In the genomic region with DNA sequence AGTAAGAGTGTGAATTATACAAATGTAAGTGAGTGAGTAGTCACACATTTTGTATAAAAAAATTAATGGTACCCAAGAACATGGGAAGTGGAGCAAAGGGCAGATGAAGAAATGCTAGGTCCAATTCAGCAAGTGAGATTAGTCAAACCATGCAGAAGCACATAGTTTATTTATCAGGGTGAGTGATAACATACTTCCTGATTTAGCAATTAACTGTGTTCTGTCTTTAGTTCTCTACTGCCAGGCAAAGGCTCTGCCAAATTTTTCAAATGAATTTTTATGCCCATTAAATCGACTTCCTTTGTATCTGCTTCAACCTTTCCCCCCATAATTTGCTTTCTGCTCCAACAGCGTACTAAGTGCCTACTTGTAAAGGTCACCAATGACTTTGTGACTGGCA, we compare ENCODE assay signal across 16 mouse cellular contexts.
"Had no signal": no experiment of that assay in that cellular context is flagged by ENCODE, and none has a peak within 500 bp of the region (broad histone marks: within the 10 kb centered on the region; RNA-seq: fewer than 3 reads in every experiment).

No protein-coding gene starts in this region.

- H3K27me3 ChIP-seq: neural tube, embryonic 13.5 days; neural tube, embryonic 15.5 days; stomach, embryonic 15.5 days had no signal

- H3K4me1 ChIP-seq: neural tube, embryonic 15.5 days; stomach, embryonic 15.5 days had no signal

- H3K36me3 ChIP-seq: neural tube, embryonic 13.5 days; neural tube, embryonic 15.5 days; stomach, embryonic 15.5 days had no signal

- H3K9me3 ChIP-seq: neural tube, embryonic 13.5 days; neural tube, embryonic 15.5 days; stomach, embryonic 15.5 days had no signal

- DNase-seq: retina, postnatal 1 day; right cerebral cortex, adult 18-20 months; right cerebral cortex, postnatal 14 days; right cerebral cortex, postnatal 25 days; right cerebral cortex, postnatal 4 days; spleen, adult 18-20 months; thymus, adult 18-20 months; thymus, adult 2 months; thymus, postnatal 14 days; thymus, postnatal 25 days; thymus, postnatal 36 days; thymus, postnatal 4 days had no signal

- H3K27ac ChIP-seq: neural tube, embryonic 13.5 days; neural tube, embryonic 15.5 days; stomach, embryonic 15.5 days; stomach, postnatal 0 days had no signal

- H3K4me3 ChIP-seq: neural tube, embryonic 13.5 days; neural tube, embryonic 15.5 days; stomach, embryonic 15.5 days had no signal

- H3K4me2 ChIP-seq: neural tube, embryonic 13.5 days; neural tube, embryonic 15.5 days; stomach, embryonic 15.5 days had no signal

- H3K9ac ChIP-seq: neural tube, embryonic 13.5 days; neural tube, embryonic 15.5 days; stomach, embryonic 15.5 days had no signal
